Mouse (Mus musculus) heart, embryonic 11.5 days (tissue): ENCODE data around the gene Sema7a. TPM values are rescaled to one million over a fixed set of nuclear protein-coding genes. Genes with fewer than 3 reads are reported as not detected.
A peak's percentile ranks its signal among the peaks of the same experiment; 100 is the strongest.

ENCODE experiments used
- ATAC-seq: fragments of 200-750 bp; cut with Nextera tagmentation; replicated peaks from 2 replicates; pipeline ENCODE4 v1.8.0; 2017; ENCODE audit warnings: moderate library complexity; ENCODE audit not compliant: insufficient number of reproducible peaks, low FRiP score, low TSS enrichment
- H3K27ac ChIP-seq: fragments of 300-500 bp; sonication (generic); 2 replicates; pipeline ENCODE4 v1.5.1; 2014; ENCODE audit warnings: mild to moderate bottlenecking, low read depth, low read length
- H3K27me3 ChIP-seq: fragments of 300-500 bp; sonication (generic); 2 replicates; pipeline ENCODE4 v1.6.1; 2014; ENCODE audit warnings: mild to moderate bottlenecking, low read length, mixed read lengths; ENCODE audit not compliant: control insufficient read depth, insufficient read depth
- H3K36me3 ChIP-seq: fragments of 300-500 bp; sonication (generic); 2 replicates; pipeline ENCODE4 v1.6.1; 2014; ENCODE audit warnings: mild to moderate bottlenecking, low read length, moderate library complexity, mixed read lengths; ENCODE audit not compliant: control insufficient read depth, insufficient read depth
- H3K4me1 ChIP-seq: fragments of 300-500 bp; sonication (generic); 2 replicates; pipeline ENCODE4 v1.6.1; 2014; ENCODE audit warnings: low read length; ENCODE audit not compliant: control insufficient read depth, insufficient read depth
- H3K4me2 ChIP-seq: fragments of 300-500 bp; sonication (generic); 2 replicates; pipeline ENCODE4 v1.6.1; 2014; ENCODE audit warnings: mild to moderate bottlenecking, moderate library complexity
- H3K4me3 ChIP-seq: fragments of 300-500 bp; sonication (generic); 2 replicates; pipeline ENCODE4 v1.5.1; 2014; ENCODE audit warnings: low read depth, low read length
- H3K9ac ChIP-seq: fragments of 300-500 bp; sonication (generic); 2 replicates; pipeline ENCODE4 v1.6.1; 2014; ENCODE audit warnings: mild to moderate bottlenecking, low read depth, low read length, moderate library complexity
- H3K9me3 ChIP-seq: fragments of 300-500 bp; sonication (generic); replicated peaks from 2 replicates; pipeline ENCODE4 v1.6.1; 2016; ENCODE audit warnings: low read length; ENCODE audit not compliant: control insufficient read depth
- WGBS: fragments of 180-500 bp; shearing (Covaris S2); extraction: QIAGEN DNeasy Blood & Tissue Kit; methylation state at CpG from one replicate; pipeline ENCODE4 v1.1.7; 2014; ENCODE audit not compliant: insufficient replicate concordance; 5-methylcytosine and 5-hydroxymethylcytosine counted together
- polyA plus RNA-seq: library from polyadenylated mRNA; unstranded; fragments of >200 nt; fragmentation: Nextera tagmentation; extraction: Ambion mirVana; gene quantifications from 2 replicates; pipeline ENCODE4 v1.2.1, GENCODE M21; 2014

Gene Sema7a
- polyA plus RNA-seq, 1 experiment from 2014 or later: 0.17 TPM

DNA sequence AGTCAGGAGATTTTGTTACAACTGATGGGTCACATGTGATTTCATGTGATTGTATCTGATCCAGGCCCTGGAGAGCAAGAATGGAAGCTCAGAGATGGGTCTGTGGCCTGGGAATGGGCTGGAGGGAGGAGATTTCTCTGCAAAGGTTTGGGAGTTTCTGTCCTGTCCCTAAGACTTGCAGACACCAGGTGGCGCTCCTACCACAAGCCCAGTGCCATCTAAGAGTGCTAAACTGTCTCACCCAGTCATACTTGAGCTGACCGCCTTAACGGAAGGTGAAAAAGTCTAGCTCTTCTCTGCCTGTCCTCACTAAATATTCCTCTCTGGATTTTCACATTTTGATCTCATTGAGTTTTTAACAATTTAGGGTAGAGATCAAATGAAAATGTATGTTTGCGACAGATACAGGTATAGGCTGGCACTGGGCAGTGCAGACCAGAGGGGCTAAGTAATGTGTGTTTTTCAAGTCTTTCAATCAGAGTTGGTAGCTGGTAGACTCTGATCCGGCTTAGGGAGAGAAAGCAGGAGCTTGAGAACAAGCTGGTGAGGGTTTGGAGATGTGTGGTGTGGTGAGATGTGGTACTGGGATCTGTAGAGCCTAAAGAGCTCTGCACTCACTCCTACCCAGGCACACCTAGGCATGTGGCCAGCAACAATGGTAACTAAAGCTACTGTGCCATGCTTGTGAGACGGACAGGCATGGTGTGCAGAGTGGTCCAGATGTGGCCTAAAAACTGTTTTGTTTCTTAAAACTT lies 4.1 kb upstream of the Sema7a start:
- peaks cover 35% of the 10 kb centered on the region for H3K27me3 ChIP-seq
- no peak overlapping the region for H3K9ac ChIP-seq
- no peaks in the 10 kb centered on the region for H3K9me3 ChIP-seq
- no peak overlapping the region for H3K4me2 ChIP-seq
- no peak overlapping the region for H3K27ac ChIP-seq
- ATAC-seq: no peak
- H3K4me1 ChIP-seq: 0 out of 2 replicates have a peak, but pooled peaks cover 6% of the 10 kb centered on the region
- no peak overlapping the region for H3K4me3 ChIP-seq
- WGBS: 29% methylated on average over 6 of the region's 6 CpGs
- H3K36me3 ChIP-seq: no peaks in the 10 kb centered on the region

- Histone ChIP-seq H3K4me3 (no peak overlapping the region), H3K27ac (no peak overlapping the region), H3K36me3 (no peaks in the 10 kb centered on the region), H3K9me3 (no peaks in the 10 kb centered on the region), H3K9ac (no peak overlapping the region), H3K27me3 (peaks cover 48% of the 10 kb centered on the region), H3K4me2 (no peak overlapping the region), H3K4me1 (0 out of 2 replicates have a peak, but pooled peaks cover 6% of the 10 kb centered on the region)
- no peak for ATAC-seq
- 73% methylated on average over 4 of the region's 4 CpGs for WGBS
These were observed 2.7 kb upstream of the Sema7a start for GRCm38 (mm10) chr9:57937171-57937570.

- Histone ChIP-seq H3K27me3 (peaks cover 53% of the 10 kb centered on the region), H3K27ac (no peak overlapping the region), H3K4me3 (no peak overlapping the region), H3K4me2 (no peak overlapping the region), H3K9me3 (no peaks in the 10 kb centered on the region), H3K36me3 (no peaks in the 10 kb centered on the region), H3K4me1 (0 out of 2 replicates have a peak, but pooled peaks cover 6% of the 10 kb centered on the region), H3K9ac (no peak overlapping the region)
- 52% methylated on average over 6 of the region's 6 CpGs for WGBS
- ATAC-seq: no peak
These were observed 2.3 kb upstream of the Sema7a start for GRCm38 (mm10) chr9:57937651-57938050.

DNA sequence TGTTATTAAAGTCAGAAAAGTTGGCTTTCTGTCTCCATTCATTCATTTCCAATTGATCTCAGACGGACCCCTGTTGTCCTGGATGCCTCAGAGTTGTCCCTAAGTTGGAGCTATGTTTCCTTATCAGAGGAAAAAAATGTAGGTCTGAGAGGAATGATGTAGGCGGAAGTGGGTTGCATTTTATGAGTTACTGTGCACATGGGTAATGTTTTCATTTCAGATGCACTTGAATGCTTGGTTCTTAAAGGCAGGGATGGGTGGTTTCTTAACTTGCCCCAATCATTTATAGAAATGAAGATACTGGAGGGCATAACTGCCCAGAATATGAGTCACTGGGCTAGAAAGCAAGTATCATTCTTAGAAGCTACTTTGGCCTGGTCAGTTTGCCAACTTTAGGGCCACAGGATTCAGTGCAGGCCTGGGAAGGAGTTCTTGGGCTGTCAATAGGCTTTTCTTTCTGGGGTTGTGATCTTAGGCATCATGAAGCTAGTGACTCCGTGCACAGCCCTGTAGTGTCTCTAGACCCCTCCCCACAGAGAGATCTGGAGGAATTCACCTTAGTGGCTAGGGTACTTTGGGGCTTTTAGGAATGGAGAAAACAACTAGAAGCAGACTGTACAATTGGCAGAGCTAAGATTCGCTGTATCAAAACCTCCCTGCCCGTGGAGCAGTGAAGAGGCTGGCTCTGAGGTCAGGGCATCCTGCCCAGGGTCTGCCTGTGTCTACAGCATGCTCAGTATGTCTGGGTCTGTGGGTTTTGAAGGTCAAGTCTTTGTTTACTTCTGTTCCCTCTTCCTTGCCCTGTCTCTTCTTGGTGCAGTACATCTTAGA lies 1.5 kb upstream of the Sema7a start:
- H3K27me3 ChIP-seq: peaks cover 61% of the 10 kb centered on the region

DNA sequence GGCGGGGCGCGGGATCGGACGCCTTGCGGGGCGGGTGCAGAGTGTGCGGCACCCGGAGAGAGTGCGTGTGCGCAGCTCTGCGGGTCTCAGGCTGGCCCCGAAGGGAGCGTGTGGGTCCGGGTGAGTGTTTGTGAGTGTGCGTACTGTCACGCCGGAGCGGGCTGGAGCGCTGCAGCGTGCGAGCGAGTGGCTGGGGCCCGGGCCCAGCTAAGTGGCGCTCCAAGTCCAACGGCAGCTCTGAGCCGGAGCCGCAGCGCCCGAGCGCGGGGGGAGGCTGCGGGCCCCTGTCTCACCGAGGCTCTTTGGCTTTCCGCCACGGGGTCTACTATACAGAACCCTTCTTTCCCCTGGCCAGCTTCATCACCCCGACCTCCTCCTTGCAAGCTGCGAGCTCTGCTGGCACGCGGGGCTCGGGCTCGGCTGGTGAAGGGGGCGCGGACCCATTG lies 460 bp downstream of the Sema7a start:
- Histone ChIP-seq H3K27me3 (peaks cover 72% of the 10 kb centered on the region), H3K4me3 (peak overlapping the region; percentile 80), H3K27ac (no peak overlapping the region), H3K9ac (peak overlapping the region; percentile 64), H3K9me3 (no peaks in the 10 kb centered on the region), H3K36me3 (no peaks in the 10 kb centered on the region), H3K4me1 (0 out of 2 replicates have a peak, but pooled peaks cover 6% of the 10 kb centered on the region), H3K4me2 (peak overlapping the region; percentile 98)
- 1% methylated on average over 41 of the region's 44 CpGs for WGBS
- ATAC-seq: no peak

More for the DNA sequence above, 1.5 kb upstream of the Sema7a start:
- Histone ChIP-seq H3K9me3 (no peaks in the 10 kb centered on the region), H3K4me1 (0 out of 2 replicates have a peak, but pooled peaks cover 6% of the 10 kb centered on the region), H3K36me3 (no peaks in the 10 kb centered on the region), H3K27ac (no peak overlapping the region), H3K4me2 (no peak overlapping the region), H3K4me3 (no peak overlapping the region), H3K9ac (no peak overlapping the region)
- ATAC-seq: no peak
- WGBS: 65% methylated on average over 5 of the region's 5 CpGs

DNA sequence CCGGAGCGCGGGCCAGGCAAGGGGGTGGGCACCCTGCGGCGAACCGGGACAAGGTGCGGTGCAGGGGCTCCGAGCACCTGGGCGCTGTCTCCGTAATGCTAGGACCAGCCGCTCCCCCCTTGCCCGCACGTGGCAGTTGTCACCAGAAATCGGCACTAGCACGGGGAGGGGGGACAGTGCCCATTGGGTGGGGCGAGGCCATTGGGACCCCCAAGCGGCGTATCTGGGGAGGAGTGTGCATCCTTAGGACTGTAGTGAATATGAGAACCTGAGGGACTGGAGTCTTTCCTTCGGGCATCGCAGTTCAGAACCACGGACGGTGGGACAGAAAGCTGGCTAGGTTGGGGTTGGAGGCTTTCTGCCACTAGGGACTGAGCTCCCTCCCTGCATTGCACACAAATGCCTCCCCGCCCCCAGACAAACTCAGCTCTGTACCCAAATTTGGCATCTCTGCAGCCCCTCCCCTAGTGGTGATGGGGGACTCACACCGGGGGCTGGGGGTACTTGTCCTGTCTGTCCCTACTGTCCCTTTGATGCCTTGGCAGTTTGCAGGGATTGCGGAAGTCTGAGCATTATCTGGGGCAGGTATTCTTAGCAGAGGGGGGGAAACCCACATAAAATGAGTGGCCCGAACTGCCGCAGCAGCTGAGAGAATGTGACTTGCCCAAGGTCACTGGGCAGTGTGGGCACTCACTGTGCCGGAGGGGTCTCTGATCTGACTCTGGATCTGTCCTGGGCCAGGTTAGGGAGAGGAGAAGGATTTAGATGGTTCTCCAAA lies 1.1 kb downstream of the Sema7a start:
- peaks cover 78% of the 10 kb centered on the region for H3K27me3 ChIP-seq
- H3K36me3 ChIP-seq: no peaks in the 10 kb centered on the region
- no peak for ATAC-seq
- no peak overlapping the region for H3K27ac ChIP-seq
- WGBS: 3% methylated on average over 28 of the region's 28 CpGs
- H3K4me2 ChIP-seq: peak overlapping the region; percentile 98
- H3K4me3 ChIP-seq: peak overlapping the region; percentile 80
- 0 out of 2 replicates have a peak, but pooled peaks cover 6% of the 10 kb centered on the region for H3K4me1 ChIP-seq
- peak overlapping the region; percentile 64; the same call in 1 of the 2 replicates for H3K9ac ChIP-seq
- no peaks in the 10 kb centered on the region for H3K9me3 ChIP-seq

DNA sequence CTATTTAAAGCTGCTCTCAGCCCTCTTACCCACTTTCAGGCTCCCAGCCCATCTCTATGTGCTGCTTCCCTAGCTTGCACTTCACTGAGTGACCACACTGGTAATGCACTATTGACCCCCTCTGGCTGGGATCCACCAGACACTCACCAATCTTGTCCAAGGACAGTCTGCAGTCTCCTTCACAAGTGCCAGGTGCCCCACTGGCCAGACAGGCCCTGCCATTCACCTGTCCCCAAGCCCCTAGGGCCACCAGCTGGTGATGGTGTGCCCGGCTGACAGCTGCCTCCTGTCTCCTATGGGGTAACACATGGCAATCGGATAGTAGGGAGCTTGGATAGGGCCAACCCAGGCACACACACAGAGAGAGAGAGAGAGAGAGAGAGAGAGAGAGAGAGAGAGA lies 2.1 kb downstream of the Sema7a start:
- Histone ChIP-seq H3K4me1 (0 out of 2 replicates have a peak, but pooled peaks cover 6% of the 10 kb centered on the region), H3K36me3 (no peaks in the 10 kb centered on the region), H3K9ac (no peak overlapping the region), H3K4me3 (no peak overlapping the region), H3K4me2 (no peak overlapping the region; the same call in 1 of the 2 replicates), H3K9me3 (no peaks in the 10 kb centered on the region), H3K27ac (no peak overlapping the region), H3K27me3 (peaks cover 81% of the 10 kb centered on the region)
- ATAC-seq: no peak
- 40% methylated on average over 2 of the region's 2 CpGs for WGBS

DNA sequence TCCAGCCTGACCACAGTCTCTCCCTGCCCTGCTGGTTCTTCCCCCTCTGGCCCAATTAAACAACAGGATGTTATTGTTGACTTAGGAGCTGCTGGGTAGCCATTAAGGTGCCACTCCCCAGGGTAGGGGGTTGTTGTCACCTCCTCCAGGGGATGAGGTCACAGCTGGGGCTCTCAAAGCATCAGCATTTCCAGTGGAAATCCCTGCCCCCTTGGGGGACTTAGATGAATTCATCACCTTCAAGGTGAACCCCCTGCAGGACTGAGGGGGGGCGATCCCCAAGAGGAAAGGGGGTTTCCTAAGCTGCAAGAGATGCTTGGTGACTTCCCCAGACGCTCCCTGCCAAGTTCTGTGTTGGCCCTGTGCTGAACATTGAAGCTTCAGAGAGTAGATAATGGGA lies 3.2 kb downstream of the Sema7a start:
- Histone ChIP-seq H3K9me3 (no peaks in the 10 kb centered on the region), H3K4me3 (no peak overlapping the region), H3K4me2 (no peak overlapping the region), H3K36me3 (no peaks in the 10 kb centered on the region), H3K9ac (no peak overlapping the region), H3K27me3 (peaks cover 74% of the 10 kb centered on the region), H3K27ac (no peak overlapping the region), H3K4me1 (0 out of 2 replicates have a peak, but pooled peaks cover 6% of the 10 kb centered on the region)
- ATAC-seq: no peak
- WGBS: 24% methylated on average over 2 of the region's 2 CpGs
